ENCODE assay signal across 13 mouse cellular contexts in the genomic region with DNA sequence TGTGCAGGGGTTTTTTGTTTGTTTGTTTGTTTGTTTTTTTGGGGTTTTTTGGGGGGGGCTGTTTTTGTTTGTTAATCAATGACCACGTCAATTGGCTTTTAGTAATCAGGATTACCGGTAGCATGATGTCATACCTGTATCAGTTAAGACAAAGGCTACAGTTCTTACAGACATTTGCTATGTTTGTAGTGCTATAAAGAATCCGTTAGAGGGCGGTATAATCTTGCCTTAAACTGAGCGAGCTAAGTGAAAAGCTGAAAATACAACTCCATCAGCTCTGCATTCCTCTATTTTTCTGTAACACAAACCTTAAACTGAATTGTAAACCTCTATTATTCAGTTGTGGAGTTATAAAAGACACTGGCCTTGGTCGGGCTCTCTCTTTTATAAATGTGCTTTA. TPM values are rescaled to one million over a fixed set of nuclear protein-coding genes. Genes with fewer than 3 reads are reported as not detected.
A peak's percentile ranks its signal among the peaks of the same experiment; 100 is the strongest.
DNase-seq lines count a peak whose midpoint lies in the region; ATAC-seq and TF ChIP-seq lines count a peak whose summit lies in the region.
"Had no signal": no experiment of that assay in that cellular context is flagged by ENCODE, and none has a peak within 500 bp of the region (broad histone marks: within the 10 kb centered on the region; RNA-seq: fewer than 3 reads in every experiment).

No protein-coding gene starts in this region.

- DNase-seq in frontal cortex, postnatal 36 days (ENCODE audit: low spot score in 2 of 2), result no peak
- no peak for DNase-seq in lung, adult 2 months
- no peak for DNase-seq in lung, postnatal 25 days (ENCODE audit: low spot score)
- peak; percentile 36 for DNase-seq in brain, embryonic 18.5 days (ENCODE audit: low read depth, low spot score)
- peak; percentile 79 for DNase-seq in retina, embryonic 14.5 days (ENCODE audit: low spot score)
- no peak for DNase-seq in gastrocnemius, adult 8-10 months (ENCODE audit: low spot score in 2 of 2)
- no peak for DNase-seq in T-cell, adult 2 months (ENCODE audit: low spot score)
- DNase-seq: kidney, postnatal 14 days; liver, embryonic 13.5 days; spleen, adult 18-20 months; thymus, postnatal 25 days had no signal

- WGBS in lung, adult 2 months, result 4% methylated on average over 6 of the region's 6 CpGs

- no peak for TF ChIP-seq POLR2A in lung, adult 2 months (IDR thresholded peaks at IDR 0.05; ENCODE audit: borderline replicate concordance, extremely low read depth, low read depth, low read length)

- TF ChIP-seq CTCF in lung, adult 2 months (IDR thresholded peaks at IDR 0.05; ENCODE audit: insufficient read depth, low read length), result peak; percentile 23; the same call in 1 of the 2 replicates

- no peak overlapping the region for H3K4me3 ChIP-seq in lung, adult 2 months (replicated peaks; ENCODE audit: extremely low read depth, low read depth, low read length)
- H3K4me3 ChIP-seq: heart, embryonic 10.5 days; liver, embryonic 13.5 days had no signal

- peak; percentile 87 for ATAC-seq in frontal cortex, adult (ENCODE audit: low TSS enrichment)

- no peaks in the 10 kb centered on the region for H3K4me1 ChIP-seq in lung, adult 2 months (ENCODE audit: control insufficient read depth, insufficient read depth, low read length)
- H3K4me1 ChIP-seq: heart, embryonic 10.5 days; liver, embryonic 13.5 days had no signal

RNA-seq across cellular contexts. Expression of gene Pdzrn4, which starts 37.9 kb away (rescaled TPM):
- polyA plus RNA-seq in lung, adult 2 months (2012; rRNA removed), result 0.17 and 0.18 TPM in 2 replicates
- under 1 TPM; 0.44 to 0.94 (median 0.49) TPM for total RNA-seq in gastrocnemius, adult 8-10 months (2022)

Comparison
In these comparisons a context has a peak if more than half of its experiments do, and no peak if none do; other contexts are left out.
1. DNase-seq: peak in brain, embryonic 18.5 days (single experiment) and retina, embryonic 14.5 days (single experiment); none in frontal cortex, postnatal 36 days (0 of 2), lung, adult 2 months (single experiment), lung, postnatal 25 days (single experiment), gastrocnemius, adult 8-10 months (0 of 2) and T-cell, adult 2 months (single experiment).